Mouse (Mus musculus): ENCODE data around the gene Grwd1.

- no peak for TF ChIP-seq CTCF (IDR thresholded peaks at IDR 0.05; ENCODE audit: low read depth)
- TF ChIP-seq EP300 (IDR thresholded peaks at IDR 0.05; ENCODE audit: low read depth), result no peak
Measured at GRCm38 (mm10) chr7:45785388-45786135, 45.2 kb downstream of the Grwd1 start.

Data from liver, postnatal 0 days (tissue).